Mouse (Mus musculus) ovary, adult 10 weeks (tissue): ENCODE data around the gene Raver1. TPM values are rescaled to one million over a fixed set of nuclear protein-coding genes. Genes with fewer than 3 reads are reported as not detected.

ENCODE experiments used
- polyA plus RNA-seq: library from polyadenylated mRNA; stranded (reverse); fragments of 350-450 nt; fragmentation: Illumina TruSeq; extraction: RNeasy Lipid Tissue Mini Kit (QIAGEN cat#74804); gene quantifications from one replicate; pipeline ENCODE4 v1.2.3, GENCODE M21; 2014

Gene Raver1
- polyA plus RNA-seq = 16.4 TPM

GRCm38 (mm10) chr9:21091707-21092320 lies at the start of gene Raver1, which contains the start of gene Gm38431:
Gene Raver1, minus strand, starts transcription at chr9:21092008.
Gene Gm38431, minus strand, starts transcription at chr9:21091997.

GRCm38 (mm10) chr9:21131059-21131956 lies 39.5 kb upstream of the Raver1 start, which contains the start of gene Tyk2:
Gene Tyk2, minus strand, starts transcription at chr9:21131243.

GRCm38 (mm10) chr9:21073044-21073840 lies 18.6 kb downstream of the Raver1 start, which contains the start of the genes Gm49373 and Fdx1l:
Gene Gm49373, minus strand, starts transcription at chr9:21073096.
Gene Fdx1l, minus strand, starts transcription at chr9:21073614.

GRCm38 (mm10) chr9:21067006-21067684 lies 24.7 kb downstream of the Raver1 start, which contains the start of gene Zglp1:
Gene Zglp1, minus strand, starts transcription at chr9:21067093.

GRCm38 (mm10) chr9:21031896-21032351 lies 59.9 kb downstream of the Raver1 start, which contains the start of gene Icam5:
Gene Icam5, plus strand, starts transcription at chr9:21032073.

GRCm38 (mm10) chr9:21029291-21030054 lies 62.3 kb downstream of the Raver1 start, which contains the start of gene Icam4:
Gene Icam4, plus strand, starts transcription at chr9:21029373.

Other genes with a start within 250 kb of the Raver1 start
- gene A230050P20Rik, start 223.4 kb downstream of the Raver1 start, polyA plus RNA-seq = 2.5 TPM
- not detected for gene Angptl6, start 212.3 kb downstream of the Raver1 start, polyA plus RNA-seq
- 0.40 TPM for gene Ppan, start 203.8 kb downstream of the Raver1 start, polyA plus RNA-seq
- gene Eif3g, start 193.4 kb downstream of the Raver1 start, polyA plus RNA-seq = 23.3 TPM
- 19.1 TPM for gene Dnmt1, start 132.1 kb downstream of the Raver1 start, polyA plus RNA-seq
- gene S1pr2, start 115.2 kb downstream of the Raver1 start, polyA plus RNA-seq = 1.7 TPM
- 0.63 TPM for gene Mrpl4, start 89.3 kb downstream of the Raver1 start, polyA plus RNA-seq
- gene Icam1, start 76.0 kb downstream of the Raver1 start, polyA plus RNA-seq = 4.0 TPM
- not detected for gene Icam4, start 62.6 kb downstream of the Raver1 start, polyA plus RNA-seq
- not detected for gene Icam5, start 59.9 kb downstream of the Raver1 start, polyA plus RNA-seq
- gene Zglp1, start 24.9 kb downstream of the Raver1 start, polyA plus RNA-seq = not detected
- not detected for gene Gm49373, start 18.9 kb downstream of the Raver1 start, polyA plus RNA-seq
- not detected for gene Fdx1l, start 18.4 kb downstream of the Raver1 start, polyA plus RNA-seq
- 0.54 TPM for gene Gm38431, start within 50 bp of the Raver1 start, polyA plus RNA-seq
- gene Tyk2, start 39.2 kb upstream of the Raver1 start, polyA plus RNA-seq = 1.4 TPM
- 11.9 TPM for gene Cdc37, start 58.0 kb upstream of the Raver1 start, polyA plus RNA-seq
- gene Pde4a, start 73.7 kb upstream of the Raver1 start, polyA plus RNA-seq = 0.60 TPM
- 9.5 TPM for gene Keap1, start 147.4 kb upstream of the Raver1 start, polyA plus RNA-seq
- gene S1pr5, start 156.4 kb upstream of the Raver1 start, polyA plus RNA-seq = not detected
- gene Atg4d, start 173.3 kb upstream of the Raver1 start, polyA plus RNA-seq = 0.80 TPM
- 3.7 TPM for gene Kri1, start 196.0 kb upstream of the Raver1 start, polyA plus RNA-seq
- gene Cdkn2d, start 199.4 kb upstream of the Raver1 start, polyA plus RNA-seq = 3.8 TPM
- 0.74 TPM for gene Ap1m2, start 220.3 kb upstream of the Raver1 start, polyA plus RNA-seq
- gene Slc44a2, start 228.7 kb upstream of the Raver1 start, polyA plus RNA-seq = 27.2 TPM